Mouse (Mus musculus) limb, embryonic 11.5 days (tissue): Measurements from ENCODE around the gene Ephb6. TPM values are rescaled to one million over a fixed set of nuclear protein-coding genes. Genes with fewer than 3 reads are reported as not detected.
A peak's percentile ranks its signal among the peaks of the same experiment; 100 is the strongest.

Source experiments
- ATAC-seq: fragments of 200-750 bp; cut with Nextera tagmentation; 2 replicates; pipeline ENCODE4 v1.8.0; 2017; ENCODE audit warnings: low read depth; ENCODE audit not compliant: insufficient number of reproducible peaks, low FRiP score, low TSS enrichment
- DNase-seq: peaks from one replicate; pipeline ENCODE4 v3.0.0-alpha.2; 2015; ENCODE audit warnings: low spot score
- H3K27ac ChIP-seq: fragments of 300-500 bp; sonication (generic); replicated peaks from 2 replicates; pipeline ENCODE4 v1.5.1; 2014; ENCODE audit warnings: low read depth, mild to moderate bottlenecking, low read length
- H3K27me3 ChIP-seq: fragments of 300-500 bp; sonication (generic); 2 replicates; pipeline ENCODE4 v1.6.1; 2014; ENCODE audit warnings: mild to moderate bottlenecking, low read length, mixed read lengths; ENCODE audit not compliant: control insufficient read depth, insufficient read depth
- H3K36me3 ChIP-seq: fragments of 300-500 bp; sonication (generic); 2 replicates; pipeline ENCODE4 v1.6.1; 2014; ENCODE audit warnings: mild to moderate bottlenecking, low read length, moderate library complexity, mixed read lengths; ENCODE audit not compliant: control insufficient read depth, insufficient read depth
- H3K4me1 ChIP-seq: fragments of 300-500 bp; sonication (generic); 2 replicates; pipeline ENCODE4 v1.6.1; 2014; ENCODE audit warnings: low read length, mixed read lengths; ENCODE audit not compliant: control insufficient read depth, insufficient read depth
- H3K4me2 ChIP-seq: fragments of 300-500 bp; sonication (generic); 2 replicates; pipeline ENCODE4 v1.6.1; 2014; ENCODE audit warnings: low read depth, mild to moderate bottlenecking, moderate library complexity; ENCODE audit not compliant: severe bottlenecking
- H3K4me3 ChIP-seq: fragments of 300-500 bp; sonication (generic); 2 replicates; pipeline ENCODE4 v1.5.1; 2014; ENCODE audit warnings: low read depth, low read length
- H3K9ac ChIP-seq: fragments of 300-500 bp; sonication (generic); 2 replicates; pipeline ENCODE4 v1.6.1; 2014; ENCODE audit warnings: mild to moderate bottlenecking, low read length
- H3K9me3 ChIP-seq: fragments of 300-500 bp; sonication (generic); 2 replicates; pipeline ENCODE4 v1.6.1; 2016; ENCODE audit warnings: low read length; ENCODE audit not compliant: control insufficient read depth
- WGBS: fragments of 180-500 bp; shearing (Covaris S2); extraction: QIAGEN DNeasy Blood & Tissue Kit; methylation state at CpG from one replicate; pipeline ENCODE4 v1.1.7; 2014; 5-methylcytosine and 5-hydroxymethylcytosine counted together
- polyA plus RNA-seq: library from polyadenylated mRNA; unstranded; fragments of >200 nt; fragmentation: Nextera tagmentation; extraction: Ambion mirVana; gene quantifications from 2 replicates; pipeline ENCODE4 v1.2.1, GENCODE M21; 2014

The Ephb6 gene
- polyA plus RNA-seq, 1 experiment from 2014 or later: 14.8 TPM

DNA sequence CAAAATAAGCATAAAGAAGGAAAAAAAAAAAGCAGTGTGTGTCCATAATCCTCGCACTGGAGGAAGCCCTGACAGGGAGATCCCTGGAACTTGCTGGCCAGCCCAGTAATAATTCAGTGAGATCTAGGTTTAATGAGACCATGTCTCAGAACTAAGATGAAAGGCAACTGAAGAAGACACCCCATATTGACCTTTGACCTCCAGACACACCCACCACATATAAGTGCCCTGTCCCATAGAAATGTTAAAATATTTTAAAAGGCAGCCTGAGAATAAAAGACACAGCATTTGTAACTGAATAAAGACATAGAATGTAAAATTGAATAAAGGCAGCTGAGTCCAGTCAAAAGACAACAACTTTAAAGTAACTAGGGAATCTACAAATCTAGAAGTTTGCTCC, 40.0 kb upstream of the Ephb6 start:
- Histone ChIP-seq H3K9ac (no peak overlapping the region), H3K27ac (no peak overlapping the region), H3K9me3 (no peaks in the 10 kb centered on the region), H3K27me3 (no peaks in the 10 kb centered on the region), H3K4me3 (no peak overlapping the region), H3K4me1 (no peaks in the 10 kb centered on the region), H3K4me2 (no peak overlapping the region), H3K36me3 (no peaks in the 10 kb centered on the region)
- 73% methylated on average over 1 of the region's 1 CpGs for whole genome bisulfite sequencing
- ATAC-seq (no peak), DNase-seq (no peak)

DNA sequence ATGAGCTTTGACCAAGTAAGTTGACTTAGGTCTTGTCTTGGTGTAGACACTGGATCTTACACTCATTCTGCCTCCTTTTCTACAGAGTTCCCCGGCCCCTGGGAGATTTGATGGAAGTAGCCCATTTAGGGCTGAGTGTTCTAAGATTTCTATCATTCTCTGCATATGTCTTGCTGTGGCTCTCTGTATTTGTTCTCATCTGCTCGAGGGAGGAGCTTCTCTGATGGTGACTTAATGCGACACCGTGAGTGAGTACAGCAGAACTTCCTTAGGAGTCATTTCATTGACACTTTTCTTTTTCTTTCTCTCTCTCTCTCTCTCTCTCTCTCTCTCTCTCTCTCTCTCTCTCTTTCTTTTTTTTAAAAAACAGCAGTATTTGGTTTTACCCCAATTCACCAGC, 38.3 kb upstream of the Ephb6 start:
- H3K9me3 ChIP-seq: no peaks in the 10 kb centered on the region
- no peak overlapping the region for H3K4me3 ChIP-seq
- H3K4me1 ChIP-seq: no peaks in the 10 kb centered on the region
- H3K9ac ChIP-seq: no peak overlapping the region
- no peak for DNase-seq
- no peaks in the 10 kb centered on the region for H3K27me3 ChIP-seq
- no peaks in the 10 kb centered on the region for H3K36me3 ChIP-seq
- no peak overlapping the region for H3K4me2 ChIP-seq
- 85% methylated on average over 4 of the region's 4 CpGs for WGBS
- ATAC-seq: no peak
- no peak overlapping the region for H3K27ac ChIP-seq

DNA sequence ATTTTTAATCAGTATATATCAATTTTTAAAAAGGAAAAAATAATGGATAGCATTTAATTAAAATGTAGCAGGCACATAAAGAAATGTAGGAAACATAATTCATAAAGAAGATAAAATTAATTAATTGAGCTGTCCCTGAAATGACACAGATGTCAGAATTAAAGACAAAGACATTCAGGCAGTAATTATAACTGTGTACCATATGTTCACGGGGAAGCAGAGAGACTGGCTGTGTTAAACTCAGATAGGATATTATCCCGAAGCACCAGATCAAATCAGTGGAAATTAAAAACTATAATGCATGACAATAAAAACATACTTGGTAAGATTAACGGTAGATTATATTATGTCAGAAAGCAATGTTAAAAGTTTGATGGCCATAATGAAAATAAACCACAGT, 36.2 kb upstream of the Ephb6 start:
- Histone ChIP-seq H3K9ac (no peak overlapping the region), H3K9me3 (no peaks in the 10 kb centered on the region), H3K36me3 (no peaks in the 10 kb centered on the region), H3K4me2 (no peak overlapping the region), H3K4me1 (no peaks in the 10 kb centered on the region), H3K4me3 (no peak overlapping the region), H3K27me3 (no peaks in the 10 kb centered on the region), H3K27ac (no peak overlapping the region)
- 85% methylated on average over 3 of the region's 3 CpGs for WGBS
- DNase-seq (no peak), ATAC-seq (no peak)

DNA sequence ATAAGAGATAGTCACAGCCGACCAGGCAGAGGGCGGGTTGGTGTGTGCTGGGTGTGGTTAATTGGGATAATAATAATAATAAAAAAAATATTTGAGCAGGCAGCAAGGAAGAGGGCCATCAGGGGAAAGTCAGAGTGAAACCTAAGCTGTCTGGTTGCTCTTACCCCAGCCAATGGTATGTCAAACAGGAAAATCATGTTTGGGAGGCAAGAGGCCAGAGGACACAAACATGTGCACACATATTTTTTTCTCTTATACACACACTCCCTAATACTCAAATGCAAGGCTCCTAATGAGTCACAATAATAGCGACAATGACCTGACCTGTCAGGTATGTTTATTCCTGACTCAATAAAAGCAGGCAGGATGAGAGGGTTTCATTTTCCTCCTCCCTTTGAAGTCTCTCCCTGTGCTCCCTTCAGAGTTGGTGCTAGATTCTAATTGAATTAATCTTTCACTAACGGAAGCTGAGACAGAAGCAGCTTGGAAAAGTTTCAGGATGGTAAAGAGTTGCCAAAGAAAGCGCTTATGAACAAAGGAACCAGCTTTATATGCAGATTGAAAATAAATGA, 28.7 kb upstream of the Ephb6 start:
- Histone ChIP-seq H3K9ac (no peak overlapping the region), H3K27me3 (no peaks in the 10 kb centered on the region), H3K4me1 (no peaks in the 10 kb centered on the region), H3K36me3 (no peaks in the 10 kb centered on the region), H3K27ac (no peak overlapping the region), H3K9me3 (no peaks in the 10 kb centered on the region), H3K4me3 (no peak overlapping the region), H3K4me2 (no peak overlapping the region)
- 46% methylated on average over 5 of the region's 5 CpGs for WGBS
- ATAC-seq (no peak), DNase-seq (no peak)

DNA sequence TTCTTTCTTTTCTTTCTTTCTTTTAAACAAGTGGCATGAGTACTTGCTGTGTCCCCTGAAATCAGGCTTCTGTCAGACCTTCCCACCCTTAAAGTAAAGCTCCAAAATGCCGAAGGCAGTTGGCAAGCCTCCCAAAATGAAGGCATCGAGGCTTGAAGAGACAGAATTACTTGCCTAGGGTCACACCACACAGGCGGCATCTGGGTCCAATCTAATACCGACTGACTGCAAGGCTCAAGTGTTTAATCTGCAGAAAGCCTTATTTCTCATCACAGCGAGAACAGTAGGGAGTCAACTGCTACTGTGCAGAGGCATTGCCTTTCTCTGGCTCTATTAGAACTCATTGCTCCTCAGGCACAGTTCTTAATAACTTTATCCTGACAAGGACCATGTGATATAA, 28.0 kb upstream of the Ephb6 start:
- 29% methylated on average over 5 of the region's 5 CpGs for WGBS
- H3K27ac ChIP-seq: no peak overlapping the region
- no peak for ATAC-seq
- DNase-seq: peak; percentile 29
- no peaks in the 10 kb centered on the region for H3K27me3 ChIP-seq
- H3K36me3 ChIP-seq: no peaks in the 10 kb centered on the region
- H3K9me3 ChIP-seq: no peaks in the 10 kb centered on the region
- H3K4me2 ChIP-seq: no peak overlapping the region
- H3K4me3 ChIP-seq: no peak overlapping the region
- H3K9ac ChIP-seq: no peak overlapping the region
- no peaks in the 10 kb centered on the region for H3K4me1 ChIP-seq

DNA sequence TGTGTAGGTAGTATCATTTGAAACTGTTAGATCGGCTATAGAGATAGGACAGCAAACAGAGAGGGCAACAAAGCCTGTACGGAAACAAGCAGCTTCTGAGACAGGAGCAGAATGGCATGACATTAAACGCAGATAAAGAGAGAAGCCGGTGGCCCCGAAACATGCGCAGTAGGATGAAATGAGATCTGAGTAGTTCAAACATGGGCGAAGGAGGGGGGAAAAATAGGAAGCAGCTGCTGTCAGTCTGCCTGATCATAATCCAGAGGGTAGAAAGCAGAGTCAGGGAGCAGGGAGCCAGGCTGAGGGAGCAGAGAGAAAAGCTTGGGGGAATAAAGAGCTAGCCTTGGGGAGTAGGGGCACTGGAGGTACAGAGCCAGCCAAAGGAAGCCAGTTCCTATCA, 24.0 kb upstream of the Ephb6 start:
- Histone ChIP-seq H3K4me2 (no peak overlapping the region), H3K4me3 (no peak overlapping the region), H3K9me3 (no peaks in the 10 kb centered on the region), H3K27me3 (no peaks in the 10 kb centered on the region), H3K4me1 (no peaks in the 10 kb centered on the region), H3K9ac (no peak overlapping the region), H3K27ac (no peak overlapping the region), H3K36me3 (no peaks in the 10 kb centered on the region)
- ATAC-seq (no peak), DNase-seq (no peak)
- WGBS: 71% methylated on average over 7 of the region's 7 CpGs

DNA sequence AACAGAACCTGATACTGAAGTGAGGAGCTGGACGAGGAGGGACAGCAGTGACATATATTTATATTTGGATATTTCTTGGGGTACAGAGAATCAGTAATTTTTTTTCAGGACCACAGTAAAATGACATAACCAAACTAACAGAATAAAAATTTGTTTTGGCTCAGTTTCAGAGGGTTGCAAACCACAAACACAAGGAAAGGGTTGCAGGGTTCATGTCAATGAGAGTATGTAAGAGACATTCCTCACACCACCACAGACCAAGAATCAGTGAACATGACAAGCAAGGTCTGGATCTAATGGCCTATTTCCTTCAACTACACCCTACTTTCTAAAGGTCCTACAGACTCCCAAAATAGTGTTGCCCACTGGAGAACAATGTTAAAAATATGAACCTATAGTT, 23.1 kb upstream of the Ephb6 start:
- ATAC-seq: no peak
- no peaks in the 10 kb centered on the region for H3K36me3 ChIP-seq
- H3K9me3 ChIP-seq: no peaks in the 10 kb centered on the region
- H3K4me3 ChIP-seq: no peak overlapping the region
- no peak overlapping the region for H3K4me2 ChIP-seq
- no peak for DNase-seq
- no peak overlapping the region for H3K9ac ChIP-seq
- WGBS: 91% methylated on average over 1 of the region's 1 CpGs
- no peaks in the 10 kb centered on the region for H3K4me1 ChIP-seq
- H3K27ac ChIP-seq: no peak overlapping the region
- no peaks in the 10 kb centered on the region for H3K27me3 ChIP-seq

DNA sequence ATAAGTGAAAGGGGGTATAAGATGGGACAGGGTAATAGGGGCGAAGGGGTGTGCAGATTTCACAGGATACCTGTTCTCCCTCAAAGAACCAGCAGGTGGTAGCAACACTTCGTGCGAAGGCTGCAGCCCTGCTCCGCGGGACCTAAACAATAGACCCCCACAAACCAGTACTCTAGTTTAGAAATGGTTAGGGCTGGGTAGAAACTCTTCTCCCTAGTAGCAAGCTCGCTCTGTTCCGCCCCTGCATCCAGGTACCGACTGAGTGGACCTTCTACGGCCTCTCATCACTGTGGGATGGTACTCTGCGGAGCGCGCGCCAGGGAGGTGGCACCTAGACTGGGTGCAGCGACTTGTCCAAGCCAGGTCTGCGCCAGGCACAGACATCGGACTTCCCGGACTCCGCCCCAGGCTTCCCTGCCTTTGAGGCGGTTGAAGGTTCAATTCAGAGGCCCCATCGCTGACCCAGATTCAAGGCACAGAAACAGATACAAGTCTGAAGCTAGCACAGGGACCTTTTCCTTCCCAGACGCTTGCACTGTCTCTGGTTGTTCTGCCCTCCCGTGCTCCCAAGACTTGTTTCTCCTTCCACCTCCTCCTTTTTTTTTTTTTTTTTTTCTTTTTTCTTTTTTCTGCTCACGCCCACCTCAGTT, 756 bp upstream of the Ephb6 start:
- no peaks in the 10 kb centered on the region for H3K36me3 ChIP-seq
- peak overlapping the region; percentile 60 for H3K4me3 ChIP-seq
- DNase-seq (peak; percentile 81), ATAC-seq (peak; percentile 63)
- peaks cover 6% of the 10 kb centered on the region; the same call in 1 of the 2 replicates for H3K4me1 ChIP-seq
- H3K9ac ChIP-seq: peak overlapping the region; percentile 78
- H3K27me3 ChIP-seq: no peaks in the 10 kb centered on the region
- peak overlapping the region; percentile 87 for H3K27ac ChIP-seq
- no peaks in the 10 kb centered on the region for H3K9me3 ChIP-seq
- peak overlapping the region; percentile 80 for H3K4me2 ChIP-seq
- WGBS: under 1% methylated on average over 23 of the region's 23 CpGs

DNA sequence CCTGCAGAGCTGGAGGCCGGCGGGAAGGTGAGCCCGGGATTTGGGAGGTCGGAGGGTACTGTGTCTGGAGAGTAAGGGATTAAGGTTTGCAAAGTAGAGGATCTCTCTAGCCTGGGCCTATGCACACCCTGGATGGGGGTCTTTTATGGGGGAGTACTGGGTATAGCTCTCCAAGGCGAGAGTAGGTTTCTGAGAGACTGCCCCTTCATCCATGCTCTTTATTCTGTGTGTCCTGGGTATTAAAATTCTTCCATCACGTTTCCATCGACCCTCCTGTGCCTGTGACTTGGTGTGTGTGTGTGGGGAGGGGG, 467 bp downstream of the Ephb6 start:
- Histone ChIP-seq H3K9ac (peak overlapping the region; percentile 78), H3K4me2 (peak overlapping the region; percentile 80), H3K27me3 (no peaks in the 10 kb centered on the region), H3K36me3 (no peaks in the 10 kb centered on the region), H3K27ac (no peak overlapping the region; the same call in 1 of the 2 replicates), H3K4me1 (peaks cover 6% of the 10 kb centered on the region; the same call in 1 of the 2 replicates), H3K4me3 (peak overlapping the region; percentile 60), H3K9me3 (no peaks in the 10 kb centered on the region)
- peak; percentile 47; the same call in 1 of the 2 replicates for ATAC-seq
- DNase-seq: no peak
- under 1% methylated on average over 7 of the region's 7 CpGs for WGBS
